Mouse (Mus musculus) limb, embryonic 11.5 days (tissue): ENCODE measurements around the gene Ttll7. TPM values are rescaled to one million over a fixed set of nuclear protein-coding genes. Genes with fewer than 3 reads are reported as not detected.
A peak's percentile ranks its signal among the peaks of the same experiment; 100 is the strongest.

Experiments
- ATAC-seq: fragments of 200-750 bp; cut with Nextera tagmentation; 2 replicates; pipeline ENCODE4 v1.8.0; 2017; ENCODE audit warnings: low read depth; ENCODE audit not compliant: insufficient number of reproducible peaks, low FRiP score, low TSS enrichment
- DNase-seq: peaks from one replicate; pipeline ENCODE4 v3.0.0-alpha.2; 2015; ENCODE audit warnings: low spot score
- H3K27ac ChIP-seq: fragments of 300-500 bp; sonication (generic); replicated peaks from 2 replicates; pipeline ENCODE4 v1.5.1; 2014; ENCODE audit warnings: low read depth, mild to moderate bottlenecking, low read length
- H3K27me3 ChIP-seq: fragments of 300-500 bp; sonication (generic); 2 replicates; pipeline ENCODE4 v1.6.1; 2014; ENCODE audit warnings: mild to moderate bottlenecking, low read length, mixed read lengths; ENCODE audit not compliant: control insufficient read depth, insufficient read depth
- H3K36me3 ChIP-seq: fragments of 300-500 bp; sonication (generic); 2 replicates; pipeline ENCODE4 v1.6.1; 2014; ENCODE audit warnings: mild to moderate bottlenecking, low read length, moderate library complexity, mixed read lengths; ENCODE audit not compliant: control insufficient read depth, insufficient read depth
- H3K4me1 ChIP-seq: fragments of 300-500 bp; sonication (generic); 2 replicates; pipeline ENCODE4 v1.6.1; 2014; ENCODE audit warnings: low read length, mixed read lengths; ENCODE audit not compliant: control insufficient read depth, insufficient read depth
- H3K4me2 ChIP-seq: fragments of 300-500 bp; sonication (generic); 2 replicates; pipeline ENCODE4 v1.6.1; 2014; ENCODE audit warnings: low read depth, mild to moderate bottlenecking, moderate library complexity; ENCODE audit not compliant: severe bottlenecking
- H3K4me3 ChIP-seq: fragments of 300-500 bp; sonication (generic); 2 replicates; pipeline ENCODE4 v1.5.1; 2014; ENCODE audit warnings: low read depth, low read length
- H3K9ac ChIP-seq: fragments of 300-500 bp; sonication (generic); 2 replicates; pipeline ENCODE4 v1.6.1; 2014; ENCODE audit warnings: mild to moderate bottlenecking, low read length
- H3K9me3 ChIP-seq: fragments of 300-500 bp; sonication (generic); 2 replicates; pipeline ENCODE4 v1.6.1; 2016; ENCODE audit warnings: low read length; ENCODE audit not compliant: control insufficient read depth
- WGBS: fragments of 180-500 bp; shearing (Covaris S2); extraction: QIAGEN DNeasy Blood & Tissue Kit; methylation state at CpG from one replicate; pipeline ENCODE4 v1.1.7; 2014; 5-methylcytosine and 5-hydroxymethylcytosine counted together
- polyA plus RNA-seq: library from polyadenylated mRNA; unstranded; fragments of >200 nt; fragmentation: Nextera tagmentation; extraction: Ambion mirVana; gene quantifications from 2 replicates; pipeline ENCODE4 v1.2.1, GENCODE M21; 2014

The Ttll7 gene
- polyA plus RNA-seq, 1 experiment from 2014 or later = 1.7 TPM

DNA sequence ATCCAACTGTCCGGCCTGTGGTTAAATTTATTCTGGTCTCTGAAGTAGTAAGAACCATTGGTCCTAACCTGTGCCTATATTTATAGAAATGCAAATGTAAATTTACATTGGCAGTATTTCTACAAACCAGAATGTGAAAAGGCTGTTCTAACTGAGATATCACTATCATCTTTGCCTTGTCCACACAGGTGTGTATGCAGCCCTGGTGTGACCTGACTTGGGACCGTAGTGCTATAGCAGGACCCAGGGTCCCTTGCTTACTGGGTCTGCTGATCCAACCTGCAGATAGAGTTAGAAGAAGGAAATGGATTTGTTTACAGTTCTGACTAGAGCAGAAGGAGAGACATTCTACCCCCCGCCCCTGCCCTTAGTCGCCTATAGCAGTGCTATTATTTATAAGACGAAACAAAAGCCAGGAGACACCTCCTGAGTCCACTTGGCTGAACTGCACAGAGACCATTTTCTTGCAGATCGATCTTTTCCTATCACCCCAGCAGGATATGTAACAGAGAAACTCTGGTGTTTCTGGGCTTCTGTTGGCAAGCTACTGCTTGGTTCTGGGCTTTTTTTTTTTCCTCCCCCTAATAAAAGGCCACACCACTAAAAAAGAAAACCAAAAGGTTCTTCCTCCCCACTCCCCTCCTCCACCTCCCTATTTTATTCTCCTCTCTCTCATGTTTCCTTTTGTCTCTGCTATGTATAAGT is 75.3 kb downstream of the Ttll7 start:
- 89% methylated on average over 6 of the region's 6 CpGs for WGBS
- ATAC-seq (no peak), DNase-seq (no peak)
- Histone ChIP-seq H3K4me3 (no peak overlapping the region), H3K36me3 (no peaks in the 10 kb centered on the region), H3K4me2 (no peak overlapping the region), H3K27me3 (no peaks in the 10 kb centered on the region), H3K27ac (no peak overlapping the region), H3K4me1 (no peaks in the 10 kb centered on the region), H3K9me3 (no peaks in the 10 kb centered on the region), H3K9ac (no peak overlapping the region)

DNA sequence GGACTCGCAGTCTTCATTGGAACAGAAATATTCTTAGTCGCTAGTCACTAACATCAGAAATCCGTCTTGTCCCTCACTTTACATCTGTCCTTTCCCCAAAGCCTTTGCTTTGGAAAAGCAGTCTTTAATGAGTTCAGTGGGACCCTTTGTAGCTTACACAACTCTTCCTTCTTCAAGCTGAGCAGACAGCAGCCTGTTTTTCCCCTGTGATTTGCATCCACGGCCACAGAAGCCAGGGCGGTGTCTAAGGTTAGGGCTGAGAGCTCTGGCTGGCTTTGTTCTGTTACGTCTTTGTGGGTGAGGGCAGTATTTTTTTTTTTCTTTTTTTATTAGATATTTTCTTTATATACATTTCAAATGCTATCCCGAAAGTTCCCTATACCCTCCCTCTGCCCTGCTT is 76.0 kb downstream of the Ttll7 start:
- WGBS = 87% methylated on average over 7 of the region's 7 CpGs
- H3K36me3 ChIP-seq = no peaks in the 10 kb centered on the region
- H3K4me3 ChIP-seq = no peak overlapping the region
- H3K4me1 ChIP-seq = no peaks in the 10 kb centered on the region
- H3K4me2 ChIP-seq = no peak overlapping the region
- no peak overlapping the region for H3K9ac ChIP-seq
- H3K9me3 ChIP-seq = no peaks in the 10 kb centered on the region
- DNase-seq (no peak), ATAC-seq (no peak)
- no peaks in the 10 kb centered on the region for H3K27me3 ChIP-seq
- H3K27ac ChIP-seq = no peak overlapping the region

- Histone ChIP-seq H3K4me3 (no peak overlapping the region), H3K4me1 (no peaks in the 10 kb centered on the region), H3K36me3 (no peaks in the 10 kb centered on the region), H3K9ac (no peak overlapping the region), H3K27ac (no peak overlapping the region), H3K4me2 (no peak overlapping the region), H3K27me3 (no peaks in the 10 kb centered on the region), H3K9me3 (no peaks in the 10 kb centered on the region)
- 86% methylated on average over 5 of the region's 5 CpGs for WGBS
- no peak for DNase-seq
- no peak for ATAC-seq
These were observed 76.8 kb downstream of the Ttll7 start for GRCm38 (mm10) chr3:146929011-146929410.

DNA sequence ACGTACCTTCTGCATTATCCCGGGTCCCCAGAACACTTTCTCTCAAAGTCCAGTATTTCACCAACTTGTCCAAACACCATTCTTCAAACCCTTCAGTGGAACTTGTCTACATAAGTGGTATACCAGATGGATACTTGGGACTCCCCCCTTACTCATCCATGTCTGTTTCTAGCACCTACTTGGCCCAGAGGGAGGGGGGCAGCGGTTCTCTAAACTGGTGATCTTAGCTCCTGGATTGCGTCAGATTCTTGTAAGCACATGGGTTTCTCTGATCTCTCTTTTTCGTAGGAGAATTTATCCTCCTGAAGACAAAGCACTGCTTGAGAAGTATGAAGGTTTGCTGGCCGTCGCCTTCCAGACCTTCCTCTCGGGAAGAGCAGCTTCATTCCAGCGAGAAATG is 79.0 kb downstream of the Ttll7 start:
- no peaks in the 10 kb centered on the region for H3K9me3 ChIP-seq
- no peak overlapping the region for H3K4me3 ChIP-seq
- H3K9ac ChIP-seq = no peak overlapping the region
- no peaks in the 10 kb centered on the region for H3K36me3 ChIP-seq
- H3K27me3 ChIP-seq = no peaks in the 10 kb centered on the region
- H3K4me1 ChIP-seq = no peaks in the 10 kb centered on the region
- no peak overlapping the region for H3K27ac ChIP-seq
- whole genome bisulfite sequencing = 95% methylated on average over 9 of the region's 9 CpGs
- H3K4me2 ChIP-seq = no peak overlapping the region
- no peak for ATAC-seq
- DNase-seq = no peak

DNA sequence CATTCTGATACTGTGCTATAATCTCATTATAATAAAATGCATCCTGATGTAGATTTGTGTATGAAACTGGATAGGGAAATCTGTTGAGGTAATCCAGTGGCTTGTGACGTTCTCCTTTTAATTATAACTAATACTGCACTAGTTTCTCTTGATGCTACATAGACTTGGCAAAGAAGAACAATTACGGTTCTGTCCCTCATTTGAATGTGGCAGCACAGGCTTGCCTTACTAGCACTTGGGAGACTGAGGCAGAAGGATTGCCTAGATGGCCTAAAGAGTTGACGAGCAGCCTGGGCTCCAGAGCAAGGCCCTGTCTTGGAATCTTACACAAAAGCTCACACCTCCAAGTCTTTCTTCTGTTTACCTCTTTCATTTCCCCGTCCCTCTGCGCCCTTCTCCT is 80.3 kb downstream of the Ttll7 start:
- H3K27ac ChIP-seq = no peak overlapping the region
- ATAC-seq = no peak
- no peaks in the 10 kb centered on the region for H3K36me3 ChIP-seq
- no peak overlapping the region for H3K4me2 ChIP-seq
- no peaks in the 10 kb centered on the region for H3K4me1 ChIP-seq
- no peak overlapping the region for H3K4me3 ChIP-seq
- DNase-seq = no peak
- H3K9ac ChIP-seq = no peak overlapping the region
- WGBS = 82% methylated on average over 5 of the region's 5 CpGs
- H3K9me3 ChIP-seq = no peaks in the 10 kb centered on the region
- H3K27me3 ChIP-seq = no peaks in the 10 kb centered on the region

DNA sequence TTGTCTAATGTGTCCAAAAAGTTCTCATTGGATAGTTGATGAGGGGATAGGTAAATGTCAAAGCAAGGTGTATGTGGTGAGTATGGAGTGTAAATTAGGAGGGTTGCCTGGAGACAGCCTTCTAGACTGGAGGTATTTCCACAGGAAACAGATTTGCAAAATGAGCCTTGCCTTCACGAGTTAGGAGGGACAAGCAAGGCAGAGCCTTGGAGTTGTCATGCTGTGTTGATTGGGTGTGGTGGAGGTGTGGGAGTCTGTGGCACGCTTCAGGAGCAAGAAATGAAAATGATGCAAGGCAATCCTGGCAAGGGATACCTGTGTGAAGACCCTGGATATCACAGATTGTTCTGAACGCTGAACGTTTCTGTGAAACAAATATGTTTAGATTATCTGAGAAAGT is 84.7 kb downstream of the Ttll7 start:
- H3K9ac ChIP-seq = no peak overlapping the region
- H3K4me1 ChIP-seq = no peaks in the 10 kb centered on the region
- WGBS = 72% methylated on average over 4 of the region's 4 CpGs
- DNase-seq = no peak
- no peak overlapping the region for H3K27ac ChIP-seq
- no peak overlapping the region for H3K4me3 ChIP-seq
- no peak for ATAC-seq
- H3K36me3 ChIP-seq = no peaks in the 10 kb centered on the region
- H3K4me2 ChIP-seq = no peak overlapping the region
- no peaks in the 10 kb centered on the region for H3K27me3 ChIP-seq
- no peaks in the 10 kb centered on the region for H3K9me3 ChIP-seq

- no peaks in the 10 kb centered on the region for H3K36me3 ChIP-seq
- H3K9me3 ChIP-seq = no peaks in the 10 kb centered on the region
- no peak overlapping the region for H3K9ac ChIP-seq
- H3K4me2 ChIP-seq = 0 out of 2 replicates have a peak overlapping the region, but pooled peaks have one; percentile 20
- WGBS = 35% methylated on average over 21 of the region's 21 CpGs
- H3K27ac ChIP-seq = no peak overlapping the region
- DNase-seq = peak; percentile 66
- H3K4me3 ChIP-seq = no peak overlapping the region
- no peak for ATAC-seq
- no peaks in the 10 kb centered on the region for H3K27me3 ChIP-seq
- no peaks in the 10 kb centered on the region for H3K4me1 ChIP-seq
These were observed 87.5 kb downstream of the Ttll7 start for GRCm38 (mm10) chr3:146939391-146940250.

GRCm38 (mm10) chr3:146943101-146943500 is 90.9 kb downstream of the Ttll7 start:
- Histone ChIP-seq H3K9me3 (no peaks in the 10 kb centered on the region), H3K27me3 (no peaks in the 10 kb centered on the region), H3K27ac (no peak overlapping the region), H3K4me1 (no peaks in the 10 kb centered on the region), H3K36me3 (no peaks in the 10 kb centered on the region), H3K9ac (no peak overlapping the region), H3K4me2 (no peak overlapping the region), H3K4me3 (no peak overlapping the region)
- DNase-seq (no peak), ATAC-seq (no peak)
- 98% methylated on average over 2 of the region's 2 CpGs for WGBS
